Mouse (Mus musculus) embryonic fibroblast, embryonic 13.5 days (primary cell): Measurements from ENCODE around the gene Slc37a2. TPM values are rescaled to one million over a fixed set of nuclear protein-coding genes. Genes with fewer than 3 reads are reported as not detected.

Experiments
- H3K27ac ChIP-seq: 2 replicates; pipeline ENCODE4 v1.5.1; 2012; ENCODE audit warnings: low read length, control low read depth, inconsistent platforms; ENCODE audit not compliant: insufficient read depth
- H3K4me1 ChIP-seq: 2 replicates; pipeline ENCODE4 v1.6.1; 2011; ENCODE audit warnings: low read length; ENCODE audit not compliant: control insufficient read depth, insufficient read depth
- H3K4me3 ChIP-seq: 2 replicates; pipeline ENCODE4 v1.5.1; 2011; ENCODE audit warnings: mild to moderate bottlenecking, control low read depth, low read length; ENCODE audit not compliant: insufficient read depth
- CTCF ChIP-seq: IDR thresholded peaks from 2 replicates; pipeline ENCODE4 v1.5.1; 2011; ENCODE audit warnings: mild to moderate bottlenecking, control low read depth, low read length, moderate library complexity, borderline replicate concordance; ENCODE audit not compliant: insufficient read depth
- POLR2A ChIP-seq: IDR thresholded peaks from 2 replicates; pipeline ENCODE4 v1.6.1; 2011; ENCODE audit warnings: low read depth, mild to moderate bottlenecking, control low read depth, low read length, moderate library complexity
- polyA plus RNA-seq: library from polyadenylated mRNA; stranded (reverse); fragments of >200 nt; gene quantifications from 2 replicates; pipeline ENCODE4 v1.2.4, GENCODE M21; 2011; ENCODE audit warnings: low read depth; ENCODE audit not compliant: missing spikeins, insufficient read length

The Slc37a2 gene
- polyA plus RNA-seq, 1 experiment: 1.9 TPM

DNA sequence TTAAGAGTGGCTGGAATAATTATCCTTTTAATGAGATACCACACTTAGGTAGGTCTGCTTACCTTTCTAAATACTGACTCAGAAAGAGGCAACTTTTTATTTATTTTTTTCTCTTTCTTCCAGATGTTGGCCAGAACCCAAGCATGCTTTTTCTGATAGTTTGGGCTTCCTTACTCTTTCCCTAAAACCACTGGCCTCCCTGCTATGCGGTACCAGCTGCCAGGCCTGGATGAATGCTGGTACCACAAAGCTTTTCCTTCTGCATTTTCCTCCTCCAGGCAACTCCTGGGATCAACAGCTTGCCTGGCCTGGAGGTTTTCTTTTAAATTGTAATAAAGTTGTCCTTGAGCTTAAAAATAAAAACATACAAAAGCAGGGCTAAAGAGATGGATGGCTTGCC lies 30.0 kb downstream of the Slc37a2 start:
- no peaks in the 10 kb centered on the region for H3K4me1 ChIP-seq
- no peak overlapping the region for H3K27ac ChIP-seq
- no peak overlapping the region for H3K4me3 ChIP-seq
- TF ChIP-seq POLR2A (no peak), CTCF (no peak)

DNA sequence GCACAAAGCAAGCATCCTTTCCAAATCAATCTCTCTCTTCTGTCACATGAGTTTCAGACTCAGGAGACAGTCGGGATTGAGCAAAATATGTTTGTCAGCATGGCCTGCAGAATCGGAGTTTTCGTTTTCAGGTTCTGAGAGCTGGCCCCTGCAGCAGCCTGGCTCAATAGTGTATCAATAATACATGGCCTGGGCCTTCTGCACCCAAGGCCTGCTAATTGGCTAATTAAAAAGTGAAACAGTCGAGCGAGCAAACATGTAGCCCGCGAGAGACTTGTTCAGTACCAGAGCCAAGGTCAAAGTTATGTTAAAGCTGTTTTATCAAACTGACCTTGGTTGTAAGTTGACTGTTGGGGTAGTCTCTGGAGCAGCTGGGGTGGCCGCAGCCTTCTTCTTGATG lies 34.8 kb downstream of the Slc37a2 start:
- no peaks in the 10 kb centered on the region for H3K4me1 ChIP-seq
- H3K4me3 ChIP-seq: no peak overlapping the region
- H3K27ac ChIP-seq: no peak overlapping the region
- TF ChIP-seq CTCF (no peak), POLR2A (no peak)

DNA sequence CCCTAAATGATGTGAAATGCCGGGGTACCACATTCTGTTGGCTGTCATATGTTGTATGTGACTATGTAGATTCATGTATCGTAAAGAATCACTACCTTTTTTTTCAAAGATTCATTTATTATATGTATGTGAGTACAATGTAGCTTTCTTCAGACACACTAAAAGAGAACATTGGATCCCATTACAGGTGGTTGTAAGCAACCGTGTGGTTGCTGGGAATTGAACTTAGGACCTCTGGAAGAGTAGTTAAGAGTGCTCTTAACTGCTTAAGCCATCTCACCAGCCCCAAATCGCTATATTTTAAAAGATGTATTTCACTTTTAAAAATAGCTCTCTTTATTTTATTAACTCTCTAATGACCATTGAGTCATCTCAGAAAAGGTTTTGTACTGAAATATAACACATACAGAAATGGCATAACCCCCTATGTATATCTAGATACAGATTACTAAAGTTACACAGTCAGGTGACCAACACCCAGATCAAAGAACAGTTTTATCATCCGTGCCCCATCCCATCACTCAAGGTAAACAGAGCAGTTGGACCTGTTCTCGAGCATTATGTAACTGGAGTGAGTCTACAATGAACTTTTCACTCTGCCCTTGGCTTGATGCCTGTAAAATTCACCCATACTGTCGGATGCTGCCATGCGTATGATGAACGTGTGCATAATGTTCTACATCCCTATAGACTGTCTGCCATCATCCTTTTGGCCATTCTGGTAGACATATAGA lies 41.0 kb downstream of the Slc37a2 start:
- H3K4me3 ChIP-seq: no peak overlapping the region
- no peak for TF ChIP-seq CTCF
- no peak for TF ChIP-seq POLR2A

DNA sequence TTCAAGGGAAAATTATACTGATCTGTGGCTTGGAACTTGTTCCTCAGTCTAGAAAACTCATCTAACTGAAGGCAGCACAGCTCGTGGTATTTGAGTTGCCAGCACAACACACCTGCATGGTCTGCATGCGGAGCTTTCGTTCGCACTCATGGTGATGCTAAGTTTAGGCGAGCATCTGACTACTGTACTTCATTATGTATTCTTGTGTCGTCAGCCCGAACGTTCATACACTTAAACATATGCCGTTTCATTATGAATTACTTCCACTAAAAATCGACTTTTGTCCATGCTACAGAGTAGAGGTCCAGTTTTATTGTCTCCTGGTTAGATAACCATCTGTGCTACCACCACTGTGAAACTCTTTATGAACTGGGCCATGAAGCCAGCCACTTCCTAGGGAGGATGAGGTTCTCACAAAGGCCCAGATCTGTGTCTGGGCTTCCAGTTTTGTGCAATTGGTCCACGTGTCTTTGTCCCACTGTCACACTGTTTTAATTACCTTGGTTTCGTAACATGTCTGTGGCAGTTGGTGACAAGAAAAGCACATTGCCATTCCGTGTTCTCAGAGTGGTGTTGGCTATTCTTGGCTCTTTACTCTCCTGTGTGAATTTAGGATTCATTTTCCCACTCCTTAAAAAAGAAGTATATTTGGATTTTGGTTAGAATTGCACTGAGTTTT lies 42.3 kb downstream of the Slc37a2 start:
- TF ChIP-seq POLR2A: no peak
- no peak for TF ChIP-seq CTCF
- no peaks in the 10 kb centered on the region for H3K4me1 ChIP-seq
- H3K4me3 ChIP-seq: no peak overlapping the region
- H3K27ac ChIP-seq: no peak overlapping the region

More for the DNA sequence above, 41.0 kb downstream of the Slc37a2 start:
- H3K4me1 ChIP-seq: no peaks in the 10 kb centered on the region
- no peak overlapping the region for H3K27ac ChIP-seq

DNA sequence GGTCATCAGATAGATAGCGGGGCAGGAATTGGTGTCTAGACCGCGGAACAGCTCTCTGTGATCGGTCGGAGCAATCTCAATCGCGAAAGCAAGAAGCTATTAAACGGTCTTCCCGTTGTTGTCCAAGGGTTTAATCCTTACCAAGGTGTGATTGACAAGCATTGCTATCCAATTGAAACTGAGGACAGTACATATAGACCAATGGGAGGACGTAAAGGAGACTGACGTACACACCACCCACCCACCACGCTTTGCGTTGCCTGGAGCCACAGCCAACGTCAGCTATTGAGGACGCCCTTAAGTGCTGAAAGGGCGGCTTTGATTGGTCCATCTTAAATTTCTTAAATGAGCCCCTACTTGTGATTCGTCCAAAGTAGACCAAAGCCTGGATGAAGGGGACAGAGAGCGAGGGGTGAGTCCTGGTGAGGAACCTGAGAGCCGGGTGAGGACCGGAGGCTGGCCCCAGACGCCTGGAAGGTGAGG lies 47.6 kb downstream of the Slc37a2 start, which contains the start of gene Tmem218:
TSS of gene Tmem218 (plus strand) at position 295 of the 483 bp plus-strand sequence.
- H3K27ac ChIP-seq: no peak within 1 kb of the TSS
- H3K4me3 ChIP-seq: peak within 1 kb of the TSS; percentile 72
- H3K4me1 ChIP-seq: 0 out of 2 replicates have a peak, but pooled peaks cover 3% of the 10 kb centered on the region
- TF ChIP-seq POLR2A: peak; percentile 79
- no peak for TF ChIP-seq CTCF

DNA sequence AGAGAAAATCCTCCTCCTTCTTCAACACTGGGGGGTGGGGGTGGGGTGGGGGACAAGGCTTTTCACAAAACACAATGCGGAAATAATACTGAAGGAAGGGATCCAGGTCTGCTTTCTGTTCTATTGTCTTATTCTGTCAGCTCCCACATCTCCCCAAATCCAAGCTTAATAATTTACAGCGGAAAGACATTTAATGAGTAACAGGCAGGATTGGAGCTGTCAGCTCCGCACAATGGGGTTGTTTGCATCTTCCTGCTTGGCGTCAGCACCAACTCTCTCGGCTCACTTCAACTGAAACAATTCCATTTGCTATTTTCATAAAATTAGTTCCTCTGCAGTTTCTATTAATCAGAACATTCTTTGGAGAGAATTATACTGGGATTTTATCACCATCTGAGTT lies 51.7 kb downstream of the Slc37a2 start:
- Histone ChIP-seq H3K4me3 (no peak overlapping the region), H3K27ac (no peak overlapping the region), H3K4me1 (0 out of 2 replicates have a peak, but pooled peaks cover 3% of the 10 kb centered on the region)
- TF ChIP-seq CTCF (no peak), POLR2A (no peak)

DNA sequence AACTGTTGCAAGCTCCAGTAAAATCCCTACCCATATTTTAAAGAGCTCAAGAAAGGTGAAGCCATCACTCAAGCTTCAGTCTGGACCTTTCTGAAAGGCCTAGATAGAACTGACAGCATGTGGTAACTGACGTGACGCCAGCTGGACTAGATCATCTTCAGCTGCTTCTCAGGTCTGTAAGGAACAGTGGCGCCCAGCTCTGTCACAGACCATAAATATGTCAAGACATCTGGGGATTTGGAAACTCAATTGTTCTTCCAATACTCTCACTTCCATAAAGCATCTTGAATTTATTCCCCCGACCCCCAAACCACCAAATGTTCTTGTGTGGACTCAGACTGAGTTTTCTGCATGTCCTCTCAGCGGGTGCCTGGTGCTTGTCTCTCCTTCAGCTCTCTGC lies 55.1 kb downstream of the Slc37a2 start:
- Histone ChIP-seq H3K4me1 (no peaks in the 10 kb centered on the region), H3K27ac (no peak overlapping the region), H3K4me3 (no peak overlapping the region)
- TF ChIP-seq POLR2A (no peak), CTCF (no peak)

DNA sequence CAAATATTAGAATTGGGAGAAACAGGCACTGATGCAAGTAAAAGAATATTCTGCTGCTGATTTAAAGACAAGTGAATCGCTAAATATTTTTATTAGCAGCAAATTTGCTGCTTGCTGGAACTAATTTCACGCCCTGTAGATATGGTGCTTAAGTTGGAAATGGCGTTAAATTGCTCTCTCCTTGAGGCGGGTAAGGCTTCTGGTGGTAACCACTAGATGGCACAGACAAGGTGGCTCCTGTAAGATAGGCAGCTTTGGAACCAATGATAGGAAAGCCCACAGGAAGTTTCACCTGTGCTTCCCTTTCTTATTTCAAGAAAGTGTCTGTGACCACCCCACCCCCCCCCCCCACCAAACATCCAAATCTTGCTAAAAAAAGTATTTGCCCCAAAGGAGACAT lies 58.5 kb downstream of the Slc37a2 start:
- Histone ChIP-seq H3K27ac (no peak overlapping the region), H3K4me1 (no peaks in the 10 kb centered on the region), H3K4me3 (no peak overlapping the region)
- TF ChIP-seq CTCF: no peak
- TF ChIP-seq POLR2A: no peak

DNA sequence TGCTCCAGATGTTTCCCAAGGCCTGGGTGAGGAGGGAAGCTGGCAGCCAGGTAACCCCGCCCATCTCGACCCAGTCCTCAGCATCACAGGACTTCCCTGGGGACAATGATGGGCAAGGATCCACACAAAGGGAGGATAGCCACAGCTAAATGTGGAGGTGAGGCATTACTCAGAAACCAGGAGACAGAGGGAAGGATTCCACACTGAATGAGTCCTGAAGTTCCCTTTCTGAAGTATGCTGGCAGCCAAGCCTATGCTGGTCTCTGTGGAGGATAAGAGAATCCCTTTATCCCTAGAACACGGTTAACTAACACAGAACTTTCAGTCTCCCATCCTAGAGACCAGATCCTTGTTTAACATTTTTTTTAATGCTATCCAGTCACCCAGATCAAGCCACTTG lies 67.5 kb downstream of the Slc37a2 start:
- TF ChIP-seq POLR2A (no peak), CTCF (no peak)
- H3K27ac ChIP-seq: no peak overlapping the region
- no peaks in the 10 kb centered on the region for H3K4me1 ChIP-seq
- no peak overlapping the region for H3K4me3 ChIP-seq

DNA sequence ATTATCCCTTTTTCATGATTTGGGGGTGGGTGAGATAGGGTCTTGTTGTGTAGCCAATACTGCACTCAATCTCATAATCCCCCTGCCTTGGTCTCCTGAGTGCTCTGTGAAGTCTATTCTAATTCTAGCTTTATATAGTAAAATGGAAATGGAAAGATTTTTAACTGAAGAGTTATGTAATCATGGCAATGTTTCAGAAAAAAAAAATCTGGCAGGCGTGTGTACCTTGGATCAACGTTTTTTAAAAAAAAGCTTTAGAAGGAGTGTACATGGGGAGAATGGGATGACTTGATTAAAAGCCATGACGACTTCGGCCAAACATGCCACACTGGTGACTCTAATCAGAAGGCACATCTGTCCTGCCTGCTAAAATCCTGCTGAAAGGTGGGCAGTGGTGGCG lies 68.1 kb downstream of the Slc37a2 start:
- H3K4me1 ChIP-seq: no peaks in the 10 kb centered on the region
- TF ChIP-seq CTCF (no peak), POLR2A (no peak)
- H3K27ac ChIP-seq: no peak overlapping the region
- H3K4me3 ChIP-seq: no peak overlapping the region
